Mouse (Mus musculus) mouse trophoblast stem cell (cell line): ENCODE results near the gene Slc25a10.

Source experiments
- in situ Hi-C, 2 experiments: fragments of 300-500 bp; cut with MseI, MboI; formaldehyde crosslinking; loops; 2 replicates in 1 of 2; 3 replicates in 1 of 2; pipeline ENCODE4 v1.15.1; 2025

Slc25a10 gene

DNA sequence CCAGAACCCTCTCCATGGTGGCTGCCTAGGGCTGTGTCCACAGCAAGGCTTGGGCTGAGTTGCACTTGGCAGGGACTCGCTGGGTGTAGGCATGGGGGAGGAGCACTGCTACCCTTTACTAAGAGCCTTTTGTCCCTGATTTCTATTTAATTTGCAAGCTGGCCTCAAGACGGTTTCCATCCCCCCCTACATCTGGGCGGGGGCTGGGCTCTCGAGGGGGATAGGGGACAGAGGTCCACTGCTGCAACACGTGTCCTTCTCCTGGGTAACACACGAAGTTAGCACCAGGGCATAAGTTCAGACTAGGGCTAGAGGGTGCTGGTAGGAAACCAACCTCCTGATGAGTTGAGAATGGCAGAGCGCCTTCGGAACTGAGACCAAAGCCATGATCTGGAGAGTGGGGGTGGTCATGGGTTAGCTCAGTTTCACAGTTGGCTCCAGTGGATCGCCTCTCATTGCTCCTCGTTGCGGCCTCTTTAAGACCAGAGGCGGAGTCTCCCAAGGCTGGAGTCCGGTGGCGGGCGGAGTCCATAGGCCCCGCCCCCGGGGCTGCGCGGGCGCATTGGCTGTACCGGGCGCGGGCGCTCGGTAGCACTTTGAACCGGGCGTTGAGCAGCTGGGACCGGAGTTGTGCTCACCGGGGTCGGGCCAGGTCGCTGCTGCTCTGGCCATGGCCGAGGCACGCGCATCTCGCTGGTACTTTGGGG, at the start of gene Slc25a10:
TSS of gene Slc25a10 (plus strand) at position 524 of the 707 bp plus-strand sequence.
- in situ Hi-C loops = no loop called here

DNA sequence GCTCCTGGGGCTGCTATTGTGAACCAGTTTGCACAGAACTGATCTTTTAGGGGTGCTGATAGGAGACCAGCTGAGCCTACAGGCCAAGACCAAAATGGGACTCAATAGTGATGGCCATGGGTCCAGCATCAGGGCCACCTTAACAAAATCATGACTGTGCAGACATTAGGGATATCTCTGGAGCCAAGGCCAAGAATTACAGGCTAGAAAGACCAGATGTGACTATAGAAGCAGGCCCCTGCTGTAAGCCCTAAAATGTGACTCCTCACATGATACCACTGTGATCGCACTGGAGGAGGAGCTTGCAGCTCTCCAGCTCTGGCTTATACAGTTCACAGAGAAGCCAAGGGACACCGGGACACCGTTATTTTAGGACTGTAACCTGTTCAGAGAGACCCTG, 49.3 kb upstream of the Slc25a10 start, which contains the start of gene Tspan10:
TSS of gene Tspan10 (plus strand) at position 301 of the 400 bp plus-strand sequence.
- in situ Hi-C loops = no loop called here

DNA sequence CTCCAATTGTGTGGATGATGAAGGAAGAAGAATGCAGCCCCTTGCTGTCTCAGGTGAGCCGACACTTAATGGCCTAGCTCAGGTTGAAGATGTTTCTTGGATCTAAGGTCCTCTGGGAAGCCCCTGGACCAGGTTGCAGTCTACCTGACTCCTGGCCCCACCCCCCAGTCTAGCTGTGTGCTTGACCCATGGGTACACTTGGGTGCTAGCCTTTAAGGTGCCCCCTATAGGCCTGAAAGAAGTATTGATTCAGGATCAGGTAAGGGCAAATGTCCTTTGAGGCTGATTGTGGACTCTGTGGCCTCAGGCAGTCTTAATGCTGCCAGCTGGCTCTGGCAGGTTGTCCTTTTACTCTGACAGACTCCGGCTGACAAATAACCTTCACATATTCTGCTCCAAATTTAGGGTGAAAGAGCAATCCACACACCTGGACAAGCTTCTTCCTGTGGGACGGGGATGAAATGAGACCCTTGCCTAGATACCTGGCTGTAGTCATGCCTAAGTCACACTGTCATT, 48.8 kb upstream of the Slc25a10 start:
- in situ Hi-C loops = no loop called here

DNA sequence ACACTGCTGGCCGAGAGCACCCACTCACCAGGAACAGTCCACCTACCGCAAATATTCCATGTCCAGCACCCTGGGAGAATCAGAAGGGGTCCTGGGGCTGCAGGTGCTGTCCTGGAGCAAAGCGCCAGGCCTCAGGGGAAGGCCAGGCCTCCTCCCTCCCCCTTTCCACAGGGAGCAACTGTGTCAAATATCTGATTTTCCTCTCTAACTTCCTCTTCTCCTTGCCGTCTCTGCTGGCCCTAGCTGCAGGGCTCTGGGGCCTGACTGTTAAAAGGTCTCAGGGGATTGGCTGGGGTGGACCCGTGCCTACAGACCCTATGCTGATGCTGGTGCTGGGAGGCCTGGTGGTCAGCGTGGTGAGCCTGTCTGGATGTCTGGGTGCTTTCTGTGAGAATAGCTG, 47.5 kb upstream of the Slc25a10 start:
- in situ Hi-C loops = no loop called here

DNA sequence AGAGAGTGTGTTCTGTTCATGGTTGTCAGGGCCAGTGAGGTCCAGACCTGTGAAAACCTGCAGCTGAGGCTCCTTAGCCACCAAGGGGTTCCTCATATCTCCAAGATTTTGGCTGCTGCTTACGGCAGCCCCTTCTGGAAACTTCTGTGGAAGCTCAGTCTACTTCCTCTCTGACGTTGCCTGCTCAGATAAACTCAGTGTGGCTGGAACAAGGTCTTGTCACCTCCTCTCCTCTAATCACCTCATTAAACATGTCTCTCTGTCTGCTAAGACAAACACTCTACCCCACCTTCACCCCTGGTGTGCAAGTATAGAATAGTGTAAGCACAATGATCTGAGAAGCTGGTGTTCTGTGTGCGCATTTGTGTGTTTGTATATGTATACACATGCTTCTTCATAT, 46.2 kb upstream of the Slc25a10 start:
- in situ Hi-C loops = no loop called here

DNA sequence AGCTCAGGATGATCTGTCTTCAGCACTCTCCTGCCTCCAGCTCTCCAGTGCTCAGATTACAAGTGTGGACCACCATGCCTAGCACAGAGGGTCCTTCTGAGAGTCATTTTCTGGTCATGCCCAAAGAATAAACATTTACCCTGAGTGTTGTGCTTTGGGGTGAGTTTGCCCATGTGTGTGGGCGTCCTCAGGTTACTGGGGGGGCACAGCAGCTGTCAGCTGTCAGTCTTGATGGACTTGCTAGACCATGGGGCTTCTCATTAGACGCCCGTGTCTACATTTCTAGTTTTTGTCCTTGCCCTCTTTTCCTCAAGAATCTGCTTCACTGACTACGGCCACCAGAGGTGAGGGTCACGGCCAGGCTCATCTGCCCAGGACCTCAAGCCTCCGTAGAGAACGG, 44.5 kb upstream of the Slc25a10 start:
- in situ Hi-C loops = no loop called here

DNA sequence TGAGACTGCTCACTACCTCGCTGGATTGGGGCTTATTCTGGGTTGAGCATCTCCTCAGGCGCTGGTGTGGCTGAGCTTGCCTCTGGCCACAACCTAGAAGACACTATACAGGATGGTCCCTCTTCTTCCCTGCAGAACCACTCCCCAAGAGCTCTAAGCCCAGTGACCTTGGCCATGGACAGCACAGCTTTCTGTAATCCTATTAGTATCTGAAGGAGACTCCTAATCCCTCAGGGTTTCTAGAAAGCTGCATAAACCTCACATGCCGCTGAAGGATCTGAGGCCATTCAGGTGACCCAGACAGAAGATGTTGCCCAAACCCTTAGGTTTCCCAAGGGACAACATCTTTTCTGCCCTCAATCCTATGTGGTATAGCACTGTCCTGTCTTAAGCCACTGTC, 39.4 kb upstream of the Slc25a10 start:
- in situ Hi-C loops = no loop called here

DNA sequence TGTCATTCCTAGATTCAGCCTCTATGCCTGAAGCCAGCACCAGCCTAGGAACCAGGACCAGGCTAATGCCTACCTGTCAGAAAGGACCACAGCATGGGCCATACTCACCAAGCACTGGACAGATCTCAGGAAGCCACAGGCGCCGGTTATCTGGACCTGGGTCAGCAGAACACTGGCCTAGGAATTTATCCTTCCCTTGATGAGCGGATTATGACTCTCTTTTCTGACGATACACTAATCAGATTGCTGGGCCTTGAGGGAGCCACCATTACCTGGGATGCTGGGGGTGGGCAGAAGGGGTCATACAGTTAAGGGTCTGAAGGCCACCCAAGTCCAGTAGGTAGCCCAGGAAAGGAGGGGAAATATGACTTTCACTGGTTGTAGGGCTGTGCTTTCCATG, 38.3 kb upstream of the Slc25a10 start, which contains the start of gene Pde6g:
TSS of gene Pde6g (minus strand) at position 195 of the 400 bp plus-strand sequence.
- in situ Hi-C loops = no loop called here

DNA sequence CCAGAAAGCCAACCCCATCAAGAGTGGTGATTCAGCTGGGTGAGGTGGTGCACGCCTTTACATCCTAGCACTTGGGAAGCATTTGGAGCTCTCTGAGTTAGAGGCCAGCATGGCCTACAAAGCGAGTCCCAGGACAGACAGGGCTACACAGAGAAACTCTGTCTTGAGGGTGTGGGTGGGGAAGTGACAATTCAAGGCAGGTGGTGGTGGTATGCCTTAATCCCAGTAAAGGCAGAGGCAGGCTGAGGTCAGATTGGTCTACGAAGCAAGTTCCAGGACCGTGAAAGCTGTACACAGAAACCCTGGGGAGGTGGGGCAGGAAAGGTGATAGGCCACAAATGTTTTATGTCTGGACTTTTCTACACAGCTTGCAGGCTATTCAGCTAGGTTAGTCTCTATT, 36.7 kb upstream of the Slc25a10 start:
- in situ Hi-C loops = no loop called here

DNA sequence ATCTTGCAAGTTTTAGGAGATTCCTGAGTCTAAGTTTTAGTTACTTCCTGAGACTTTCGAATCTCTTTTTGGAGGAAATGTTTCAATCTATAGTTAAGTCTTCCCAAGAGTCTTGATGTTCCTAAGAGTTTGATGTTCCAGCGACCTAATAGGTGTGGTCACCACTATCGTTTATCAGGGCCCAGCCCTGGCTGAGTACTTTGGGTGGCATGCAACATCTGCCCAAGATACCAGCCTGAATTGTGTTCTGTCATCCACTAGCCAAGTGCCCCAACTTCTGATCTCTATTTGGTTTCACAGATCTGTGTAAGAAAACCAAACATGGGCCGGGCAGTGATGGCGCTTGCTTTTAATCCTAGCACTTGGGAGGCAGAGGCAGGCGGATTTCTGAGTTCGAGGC, 36.2 kb upstream of the Slc25a10 start:
- in situ Hi-C loops = no loop called here

DNA sequence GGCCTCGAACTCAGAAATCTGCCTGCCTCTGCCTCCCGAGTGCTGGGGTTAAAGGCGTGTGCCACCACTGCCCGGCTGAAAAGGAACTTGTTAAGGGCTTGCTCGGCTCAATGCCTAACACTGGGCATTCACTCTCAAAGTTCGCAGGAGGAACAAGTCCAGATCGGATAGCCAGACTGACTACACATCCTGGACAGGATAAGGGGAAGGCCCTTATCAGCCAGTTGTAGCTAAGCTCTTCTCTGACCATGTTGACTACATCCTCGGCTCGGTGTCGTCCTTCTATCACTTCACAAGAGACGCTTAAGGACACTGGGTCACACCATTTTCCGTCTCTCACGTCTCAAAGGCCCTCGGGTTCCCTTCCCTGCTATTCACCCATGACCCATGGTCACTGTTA, 34.3 kb upstream of the Slc25a10 start:
- in situ Hi-C loops = no loop called here

DNA sequence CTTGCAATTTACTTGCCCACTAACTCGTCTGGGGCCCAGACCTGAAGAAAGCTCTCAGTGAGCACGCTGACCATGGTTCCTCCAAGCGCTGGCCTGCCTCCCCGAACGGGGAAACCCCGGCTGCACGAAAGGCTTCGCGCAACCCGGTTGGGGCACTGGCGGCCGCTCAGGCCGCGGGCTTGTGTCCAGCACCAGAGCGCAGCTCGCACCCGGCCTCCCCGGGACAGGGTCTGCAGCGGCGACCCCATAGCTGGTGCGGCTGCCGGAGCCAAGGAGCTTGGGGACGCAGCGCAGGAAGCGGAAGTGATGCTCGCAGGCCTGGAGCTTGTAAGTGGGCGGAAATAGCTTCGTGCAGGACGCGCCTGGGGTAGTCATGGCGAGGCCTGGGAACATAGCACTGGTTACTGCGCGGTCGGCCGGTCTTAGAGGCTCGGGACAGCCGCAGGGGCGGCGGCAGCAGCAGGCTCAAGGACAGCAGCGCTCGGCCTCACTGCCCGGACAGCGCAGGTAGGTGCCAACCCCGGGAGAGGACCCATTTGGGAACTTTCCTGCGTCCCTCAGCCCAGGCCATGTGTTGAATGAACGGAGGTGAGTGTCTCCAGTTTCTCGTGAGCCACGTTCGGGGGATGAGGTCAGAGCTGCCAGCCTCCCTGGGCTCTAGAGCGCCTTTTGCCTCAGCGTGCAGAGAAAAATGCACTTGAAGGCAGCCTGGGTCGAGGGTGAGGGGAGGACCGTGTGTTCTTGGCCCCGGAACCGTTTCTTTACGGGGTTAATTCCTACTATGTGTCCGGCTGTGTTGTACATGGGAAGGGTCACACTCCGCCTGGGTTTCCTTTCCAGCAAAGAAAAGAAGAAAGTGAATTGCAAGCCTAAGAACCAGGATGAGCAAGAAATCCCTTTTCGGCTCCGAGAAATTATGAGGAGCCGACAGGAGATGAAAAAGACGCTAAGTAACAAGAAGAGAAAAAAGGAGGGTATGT, 33.6 kb upstream of the Slc25a10 start, which contains the start of the genes Oxld1 and Ccdc137:
TSS of gene Oxld1 (minus strand) at position 297 of the 980 bp plus-strand sequence.
TSS of gene Ccdc137 (plus strand) at position 344 of the 980 bp plus-strand sequence.
- in situ Hi-C loops = no loop called here

DNA sequence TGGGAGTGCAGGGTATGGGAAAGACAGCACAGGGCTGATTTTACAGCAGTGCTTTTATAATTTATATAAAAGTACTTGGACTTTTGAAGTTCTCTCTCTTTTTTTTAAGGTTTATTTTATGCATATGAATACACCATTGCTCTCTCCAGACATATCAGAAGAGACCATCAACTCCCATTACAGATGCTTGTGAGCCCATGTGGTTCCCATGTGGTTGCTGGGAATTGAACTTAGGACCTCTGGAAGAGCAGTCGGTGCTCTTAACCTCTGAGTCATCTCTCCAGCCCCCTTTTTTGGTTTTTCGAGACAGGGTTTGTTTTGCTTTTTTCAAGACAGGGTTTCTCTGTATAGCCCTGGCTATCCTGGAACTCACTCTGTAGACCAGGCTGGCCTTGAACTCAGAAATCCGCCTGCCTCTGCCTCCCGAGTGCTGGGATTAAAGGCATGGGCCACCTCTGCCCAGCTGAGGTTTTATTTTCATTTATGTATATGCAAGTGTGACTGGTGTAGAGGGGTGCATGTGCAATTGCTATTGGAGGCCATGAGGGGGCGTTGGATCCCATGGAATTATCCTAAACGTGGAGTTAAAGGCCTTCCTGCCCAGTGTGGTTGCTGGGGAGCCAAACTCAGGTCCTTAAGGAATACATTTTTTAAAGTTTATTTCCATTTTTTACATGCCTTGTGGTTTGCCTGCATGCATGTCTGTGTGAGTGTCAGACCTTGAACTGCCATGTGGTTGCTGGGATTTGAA, 32.6 kb upstream of the Slc25a10 start:
- in situ Hi-C loops = no loop called here

DNA sequence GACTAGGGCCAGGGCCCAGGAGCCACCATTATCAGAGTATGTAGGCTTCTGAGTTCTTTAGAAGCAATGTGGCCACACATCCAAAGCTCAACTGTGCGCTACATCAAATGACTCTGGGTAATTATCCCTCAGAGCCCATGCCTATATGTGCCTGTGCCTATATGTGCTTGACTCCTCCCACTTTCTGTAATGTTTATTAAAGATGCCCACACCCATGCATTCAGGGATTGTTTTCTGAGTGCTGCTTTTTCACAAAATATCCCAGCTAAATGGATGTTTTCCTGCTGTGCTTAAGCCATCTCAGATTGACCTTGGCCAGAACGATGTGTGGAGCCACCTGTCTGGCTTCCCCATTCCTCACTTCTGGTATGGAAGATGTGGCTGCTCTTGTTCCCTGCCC, 28.1 kb upstream of the Slc25a10 start:
- in situ Hi-C loops = no loop called here

DNA sequence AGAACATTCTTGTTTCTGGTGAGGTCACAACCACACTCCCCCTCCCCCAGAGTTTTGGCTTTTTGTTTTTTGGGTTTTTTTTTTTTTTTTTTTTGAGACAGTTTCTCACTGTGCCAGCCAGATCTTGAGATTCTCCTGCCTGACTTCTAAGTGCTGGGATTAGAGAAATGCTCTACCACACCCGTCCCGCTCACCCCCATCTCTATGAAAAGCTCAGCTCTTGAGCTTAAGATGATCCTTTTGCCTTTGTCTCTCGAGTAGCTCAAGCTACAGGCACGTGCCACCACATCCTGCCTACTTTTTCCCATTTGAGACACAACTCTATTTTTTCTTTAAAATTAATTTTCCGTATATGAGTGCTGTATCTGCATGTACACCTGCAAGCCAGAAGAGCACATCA, 27.3 kb upstream of the Slc25a10 start:
- in situ Hi-C loops = no loop called here

DNA sequence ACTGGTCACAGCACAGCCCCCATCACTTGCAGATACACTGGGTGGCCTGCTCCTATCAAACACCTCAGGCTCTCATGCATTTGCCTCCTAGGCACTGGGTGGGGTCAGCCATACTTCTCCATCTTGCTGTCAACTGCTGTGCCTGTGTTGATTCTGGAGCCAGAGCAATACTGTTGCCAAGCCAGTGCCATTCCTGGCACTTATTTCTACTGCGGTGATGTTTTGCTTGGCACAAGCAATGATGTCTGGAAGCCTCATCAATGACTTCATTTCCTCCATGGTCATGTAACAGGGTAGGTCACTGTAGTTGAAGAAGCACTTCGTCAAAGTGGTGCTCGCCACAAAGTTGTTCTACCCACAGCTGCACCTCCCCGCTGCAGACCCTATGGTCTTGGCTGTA, 26.1 kb upstream of the Slc25a10 start:
- in situ Hi-C loops = no loop called here

DNA sequence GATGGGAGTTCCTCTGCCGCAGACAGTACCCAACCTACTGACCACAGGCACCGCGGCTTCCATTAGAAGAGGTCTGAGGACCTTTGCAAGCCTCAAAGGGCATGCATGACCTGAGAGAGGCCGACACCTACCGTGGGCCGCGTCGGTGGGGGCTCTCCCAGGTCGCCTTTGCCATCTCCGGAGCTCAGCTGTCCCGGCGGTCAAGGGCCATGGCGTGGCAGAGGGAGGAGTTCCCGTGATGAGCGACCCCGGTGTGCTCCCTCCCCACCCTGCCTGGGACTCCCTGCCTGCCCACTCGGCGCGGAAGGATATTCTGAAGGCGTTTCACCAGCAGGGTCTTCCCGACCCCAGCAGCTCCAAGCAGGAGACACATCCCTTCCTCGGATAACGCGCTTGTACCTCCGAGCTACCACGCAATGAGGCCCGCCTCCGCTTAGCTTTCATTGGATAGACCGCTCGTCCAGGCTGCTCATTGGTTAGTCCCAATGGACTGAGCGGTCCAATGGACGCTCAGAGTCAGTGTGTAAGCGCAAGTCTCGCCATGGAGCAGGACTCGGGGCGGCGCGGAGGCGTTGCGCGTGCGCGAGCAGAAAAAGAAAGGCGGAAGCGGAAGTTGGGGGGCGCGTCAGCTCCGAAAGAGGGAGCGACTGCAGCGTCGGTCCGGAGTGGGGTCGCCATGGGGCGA, 24.4 kb upstream of the Slc25a10 start, which contains the start of gene Arl16:
TSS of gene Arl16 (minus strand) at position 557 of the 685 bp plus-strand sequence.
- in situ Hi-C loops = no loop called here

DNA sequence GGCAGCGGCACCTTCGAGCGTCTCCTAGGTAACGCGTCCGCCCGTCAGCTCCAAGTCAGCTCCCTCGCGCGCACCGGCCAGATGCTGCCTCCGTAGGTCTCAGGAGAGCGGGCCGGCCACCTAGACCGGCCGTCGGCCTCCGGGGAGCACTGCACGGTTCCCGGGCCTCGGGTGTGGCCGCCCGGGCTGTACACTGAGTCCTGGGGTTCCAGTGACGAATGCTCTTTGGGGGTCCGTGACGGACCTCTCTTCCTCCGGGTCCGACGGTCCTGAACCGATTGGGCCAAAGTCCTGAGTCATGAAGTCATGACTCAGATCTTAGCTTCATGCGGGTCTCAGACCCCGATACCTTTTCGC, 23.9 kb upstream of the Slc25a10 start:
- in situ Hi-C loops = no loop called here

DNA sequence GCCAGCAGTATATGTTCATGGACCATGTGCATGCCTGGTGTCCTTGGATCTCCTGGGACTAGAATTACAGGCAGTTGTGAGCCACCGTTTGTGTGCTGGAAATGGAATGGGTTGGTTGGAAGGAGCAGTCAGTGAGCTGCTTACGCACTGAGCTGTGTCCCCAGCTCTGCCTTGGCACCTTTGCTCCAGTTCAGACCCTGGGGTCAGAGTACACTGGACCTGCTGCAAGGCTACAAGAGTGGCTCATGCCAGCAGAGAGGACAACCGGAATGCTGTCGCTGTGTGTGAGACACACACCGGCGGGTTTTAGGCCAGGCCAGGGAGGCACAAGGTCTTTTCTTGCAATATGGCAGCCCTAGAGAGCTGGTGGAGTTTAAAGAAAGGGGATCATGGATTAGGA, 19.6 kb upstream of the Slc25a10 start:
- in situ Hi-C loops = no loop called here

DNA sequence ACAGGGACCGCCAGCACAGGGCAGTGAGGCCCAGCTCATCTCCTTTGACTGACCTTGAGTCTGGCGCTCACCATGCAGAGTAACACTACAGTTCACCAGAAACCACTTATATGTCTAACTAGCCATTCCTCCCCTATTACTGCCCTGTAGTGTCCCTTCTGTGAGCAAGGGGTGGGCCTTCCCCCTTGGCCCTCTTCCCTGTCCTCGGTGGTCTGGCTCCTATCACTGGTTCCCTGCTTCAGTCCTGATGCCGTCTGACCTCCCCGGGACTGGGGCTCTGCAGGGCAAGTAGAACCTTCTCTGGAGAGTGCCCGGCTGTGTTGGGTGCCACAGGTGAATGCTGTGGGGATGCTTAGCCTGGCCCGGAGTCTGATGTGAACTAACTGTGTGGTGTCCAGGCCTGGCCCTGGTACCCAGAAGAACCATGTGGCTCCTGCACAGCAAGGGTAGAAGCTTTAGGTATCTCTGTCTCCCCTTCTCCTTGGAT, 8.1 kb upstream of the Slc25a10 start:
- in situ Hi-C loops = no loop called here
